Mouse (Mus musculus): ENCODE measurements around the gene Kcnv2.

DNA sequence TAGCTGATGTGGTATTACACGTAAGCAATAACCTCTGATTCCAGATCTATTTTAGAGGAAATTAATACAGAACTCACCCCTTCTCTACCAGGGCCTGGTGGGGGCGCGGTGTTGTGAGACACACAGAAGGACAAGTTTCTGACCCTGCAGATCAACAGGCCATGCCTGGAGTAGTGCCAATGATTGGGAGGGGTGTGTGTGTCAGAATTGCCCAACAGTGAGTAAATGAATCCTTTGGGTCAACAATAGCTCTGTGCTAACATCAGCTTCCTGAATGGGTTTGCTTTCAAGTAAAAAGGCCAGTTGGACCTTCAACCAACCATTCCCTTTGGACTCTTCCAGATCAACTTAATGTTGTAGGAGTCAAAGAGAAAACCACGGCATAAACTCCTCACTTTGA is 6.3 kb downstream of the Kcnv2 start:
- TF ChIP-seq POLR2A (IDR thresholded peaks at IDR 0.05; ENCODE audit: control insufficient read depth, extremely low read depth, insufficient read depth, low read length, poor library complexity) (no peak), CTCF (IDR thresholded peaks at IDR 0.05; ENCODE audit: borderline replicate concordance, control insufficient read depth, extremely low read depth, insufficient read depth, low read length, poor library complexity) (no peak)
